Mouse (Mus musculus) adrenal gland, postnatal 14 days (tissue): ENCODE results near the gene Rdh12. TPM values are rescaled to one million over a fixed set of nuclear protein-coding genes. Genes with fewer than 3 reads are reported as not detected.
A peak's percentile ranks its signal among the peaks of the same experiment; 100 is the strongest.
"Not testable (repeated sequence)": the region's sequence is repeated elsewhere in the genome, so short reads cannot be mapped to it uniquely, and the experiment has no call there.

Experiments used
- DNase-seq: peaks from one replicate; pipeline ENCODE4 v3.0.0; 2021; ENCODE audit warnings: mixed read lengths
- long read RNA-seq, 2 experiments: library from polyadenylated mRNA; stranded (forward); transcript quantifications; one replicate each; pipeline ENCODE4 v2.0.0; 2021
- total RNA-seq: library from RNA; stranded (reverse); gene quantifications from 2 replicates; pipeline ENCODE4 v1.2.3, GENCODE M21; 2021

Gene Rdh12
- 0.59 and 1.0 TPM in 2 replicates for total RNA-seq
- long read RNA-seq, experiment 1, partial matches to known transcripts: 0 of 1 reads
- long read RNA-seq, experiment 1, other reads (novel, unspliced or antisense): 1 of 1 reads
- long read RNA-seq, experiment 2, partial matches to known transcripts: 0 of 1 reads
- long read RNA-seq, experiment 2, other reads (novel, unspliced or antisense): 0 of 1 reads

DNA sequence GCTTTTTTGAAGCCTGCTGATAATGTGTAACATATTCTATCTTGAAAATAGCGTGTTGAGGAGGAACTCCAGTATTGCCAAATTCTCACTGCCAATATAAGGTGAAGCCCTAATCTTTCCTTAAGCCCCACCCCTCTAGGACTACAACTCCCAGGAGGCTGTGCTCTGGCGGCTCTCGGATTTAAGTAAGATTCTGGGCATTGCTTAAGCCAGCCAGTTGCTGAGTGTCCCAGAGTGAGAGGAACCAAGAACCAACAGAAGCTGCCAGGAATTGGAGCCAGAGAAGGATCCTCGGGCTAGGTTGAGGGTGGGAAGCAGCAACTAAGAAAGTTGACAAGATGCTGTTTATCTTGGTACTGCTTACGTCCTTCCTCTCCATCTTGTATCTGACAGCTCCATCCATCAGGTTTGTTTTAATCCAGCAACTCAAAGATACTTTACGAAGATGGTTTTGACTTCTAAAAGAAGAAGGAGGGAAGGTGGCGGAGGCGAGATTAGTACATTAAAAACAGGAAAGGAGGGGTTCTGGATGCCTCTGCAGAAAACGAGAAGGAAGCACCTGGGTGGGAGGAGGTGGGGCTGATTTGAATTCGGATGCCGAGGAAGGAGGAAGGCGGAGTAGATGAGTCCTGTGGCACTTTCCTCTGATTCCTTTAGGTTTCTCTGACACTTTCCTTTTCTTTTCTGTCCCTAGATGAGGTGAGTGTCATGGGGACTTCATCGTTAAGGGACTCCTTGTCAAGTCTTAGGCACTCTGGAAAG, at the start of gene Rdh12:
Rdh12 (plus strand) TSS at position 212 of the 762 bp plus-strand sequence.
- DNase-seq: peak; percentile 53

- no peak for DNase-seq
These were observed 45.8 kb upstream of the Rdh12 start for GRCm38 (mm10) chr12:79162876-79163275.

GRCm38 (mm10) chr12:79169173-79169572, 39.5 kb upstream of the Rdh12 start:
- no peak for DNase-seq

- DNase-seq: no peak
These were observed 38.3 kb upstream of the Rdh12 start for GRCm38 (mm10) chr12:79170421-79170820.

DNA sequence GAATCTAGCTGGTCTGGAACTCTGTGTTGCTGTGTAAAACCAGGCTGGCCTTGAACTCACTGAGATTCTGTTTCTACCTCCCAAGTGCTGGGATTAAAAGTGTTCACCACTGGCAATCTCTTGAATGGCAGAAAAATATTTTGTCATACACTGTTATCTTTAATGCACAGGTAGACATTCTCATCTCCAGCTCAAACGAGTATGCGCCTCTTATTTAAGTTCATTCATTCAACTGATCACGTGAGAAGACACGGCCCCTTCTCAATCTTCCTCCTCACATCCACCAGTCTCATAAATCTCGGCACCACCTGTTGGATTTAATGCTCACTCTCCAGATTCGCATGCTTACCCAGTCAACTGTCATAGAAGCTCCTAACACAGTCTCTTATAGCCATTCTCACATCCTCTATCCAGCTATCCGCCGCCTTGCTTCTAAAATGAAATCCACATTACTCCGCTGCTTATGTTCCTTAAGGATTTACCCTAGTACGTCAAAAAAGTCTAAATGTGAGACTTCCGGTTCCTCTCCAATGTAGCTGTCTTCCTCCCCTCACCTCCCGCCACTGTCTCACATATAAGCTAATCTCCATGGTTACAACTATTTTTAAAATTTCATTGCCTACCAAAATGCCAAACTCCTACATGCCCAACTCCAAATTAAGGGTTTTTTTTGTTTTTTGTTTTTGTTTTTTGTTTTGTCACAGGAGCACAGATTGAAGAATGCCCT, 37.3 kb upstream of the Rdh12 start:
- DNase-seq: no peak

GRCm38 (mm10) chr12:79172019-79172941, 36.4 kb upstream of the Rdh12 start, which contains the start of gene Vti1b:
Vti1b (minus strand) TSS chr12:79172667.
- DNase-seq: peak; percentile 94

GRCm38 (mm10) chr12:79173721-79174120, 35.0 kb upstream of the Rdh12 start:
- DNase-seq: no peak

DNA sequence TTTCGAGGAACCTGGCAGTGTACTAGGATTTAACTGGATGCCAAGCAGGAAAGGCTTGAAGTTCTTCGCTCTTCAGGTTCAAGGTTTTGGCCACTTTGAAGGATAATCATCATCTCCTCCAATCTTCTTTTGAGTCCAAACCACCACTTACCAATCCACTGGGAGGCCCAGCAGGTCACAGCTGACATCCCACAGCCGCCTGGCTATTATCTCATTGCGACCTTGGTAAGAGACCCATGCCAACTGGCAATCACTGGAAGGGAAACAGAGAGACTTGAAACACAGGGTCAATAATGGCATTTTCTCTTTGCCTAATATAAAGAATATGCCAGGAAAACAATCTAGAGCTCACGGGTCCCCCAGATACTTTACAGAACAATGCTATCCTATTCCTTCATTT, 32.7 kb upstream of the Rdh12 start:
- DNase-seq: no peak

DNA sequence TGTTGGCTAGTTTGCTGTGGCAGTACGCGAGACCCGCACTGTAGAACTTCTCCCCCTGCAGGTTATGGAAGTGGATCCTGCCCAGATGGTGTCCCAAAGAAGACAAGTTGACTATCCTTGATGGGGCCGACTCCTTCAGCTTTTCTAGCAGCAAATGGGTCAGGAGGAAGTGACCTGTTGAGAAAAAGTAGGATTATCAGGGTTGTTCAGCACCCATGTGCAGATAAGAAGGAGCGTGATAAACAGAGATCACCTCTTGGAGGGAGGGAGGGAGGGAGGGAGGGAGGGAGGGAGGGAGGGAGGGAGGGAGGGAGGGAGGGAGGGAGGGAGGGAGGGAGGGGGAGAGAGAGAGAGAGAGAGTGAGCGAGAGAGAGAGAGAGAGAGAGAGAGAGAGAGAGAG, 23.6 kb upstream of the Rdh12 start:
- not testable (repeated sequence) for DNase-seq

DNA sequence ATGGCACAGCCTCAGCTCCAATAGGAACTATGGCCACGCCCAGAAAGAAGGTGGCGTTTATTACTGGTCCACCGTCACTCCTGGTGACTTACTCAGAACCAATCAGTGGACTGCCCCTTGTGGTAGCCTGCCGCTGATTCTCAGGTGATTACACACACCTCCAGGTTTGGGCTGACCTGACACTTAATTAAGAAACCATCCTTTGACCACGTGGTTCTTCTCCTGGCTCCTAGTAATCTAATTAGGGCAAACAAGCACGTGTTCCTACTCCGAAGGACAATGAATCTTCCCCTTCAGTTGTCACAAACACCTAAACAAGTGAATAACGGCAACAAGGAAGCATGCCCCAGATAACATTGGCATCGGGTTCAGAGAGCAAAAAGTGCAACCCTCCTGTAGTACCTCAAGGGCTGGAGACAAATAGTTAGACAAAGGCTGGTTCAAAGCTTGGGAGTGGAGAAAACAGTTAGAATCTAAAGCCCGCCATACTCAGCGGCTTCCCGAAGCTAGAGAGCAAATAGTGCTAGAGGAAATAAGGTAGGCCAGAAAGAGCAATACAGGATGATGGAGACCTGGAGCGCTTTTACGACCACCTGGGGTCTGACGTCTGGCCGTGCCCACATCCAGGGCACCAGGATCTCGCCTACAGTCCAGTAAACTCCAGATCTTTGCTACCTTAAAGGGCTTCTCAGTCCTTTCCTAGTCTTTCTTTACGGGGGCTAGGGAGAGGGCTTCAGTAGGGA, 17.6 kb upstream of the Rdh12 start:
- DNase-seq: peak; percentile 74

DNA sequence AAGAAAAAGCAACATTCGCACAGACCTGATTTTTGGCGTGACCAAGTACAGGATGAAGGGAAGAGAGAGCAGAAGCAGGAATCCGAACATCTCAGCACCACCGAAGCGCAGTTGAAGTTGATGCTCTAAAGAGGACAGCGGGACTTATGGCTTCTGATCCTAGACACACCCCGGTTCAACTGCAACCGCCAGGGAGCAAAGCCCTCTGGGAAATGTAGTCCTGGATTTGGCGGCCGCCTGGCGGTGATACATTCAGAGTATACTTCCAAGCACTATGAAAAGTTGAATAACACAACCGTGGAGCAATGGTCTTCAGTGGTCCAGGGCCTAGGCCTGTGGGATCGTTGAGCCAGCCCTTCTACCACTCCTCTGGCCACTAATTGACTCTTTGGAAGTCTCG, 17.0 kb upstream of the Rdh12 start:
- DNase-seq: peak; percentile 88

GRCm38 (mm10) chr12:79192193-79192592, 16.5 kb upstream of the Rdh12 start, which contains the start of gene Rdh11:
Rdh11 (minus strand) TSS chr12:79192293.
- DNase-seq: no peak

- peak; percentile 82 for DNase-seq
These were observed 15.3 kb upstream of the Rdh12 start for GRCm38 (mm10) chr12:79193441-79193840.

- no peak for DNase-seq
These were observed 11.6 kb upstream of the Rdh12 start for GRCm38 (mm10) chr12:79197105-79197504.

DNA sequence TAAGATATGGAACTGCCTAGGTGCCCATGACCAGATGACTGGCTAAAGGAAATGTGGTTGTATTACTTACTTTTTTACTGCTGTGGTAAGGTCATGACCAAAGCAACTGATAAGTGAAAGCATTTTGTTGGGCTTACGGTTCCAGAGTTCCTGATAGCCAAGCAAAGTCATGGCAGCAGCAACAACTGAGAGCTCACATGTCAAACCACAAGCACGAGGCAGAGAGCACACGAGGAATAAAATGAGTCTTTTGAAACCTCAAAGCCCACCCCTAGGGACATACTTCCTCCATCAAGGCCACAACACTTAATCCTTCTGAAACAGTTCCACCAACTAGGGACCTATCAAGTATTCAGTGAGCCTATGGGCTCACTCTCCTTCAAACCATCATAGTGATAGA, 6.8 kb upstream of the Rdh12 start:
- DNase-seq: no peak

- no peak for DNase-seq
These were observed 2.7 kb downstream of the Rdh12 start for GRCm38 (mm10) chr12:79211447-79211846.

DNA sequence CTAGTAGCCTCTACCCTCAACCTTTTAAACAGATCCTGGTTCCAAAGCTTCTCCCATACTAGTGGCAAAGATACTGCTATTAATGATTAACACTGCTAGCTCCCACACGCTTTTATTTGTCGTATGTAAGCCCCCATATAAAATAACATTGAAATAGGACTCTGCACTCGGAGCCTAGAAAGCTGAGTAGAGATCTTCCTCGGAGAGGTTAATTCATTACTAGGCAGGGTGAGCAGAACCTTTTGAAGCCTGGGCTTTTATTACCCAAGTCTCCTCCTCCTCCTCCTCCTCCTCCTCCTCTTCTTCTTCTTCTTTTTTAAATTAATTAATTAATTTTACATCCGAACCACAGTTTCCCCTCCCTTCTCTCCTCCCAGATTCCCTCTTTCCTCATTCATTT, 8.8 kb downstream of the Rdh12 start:
- DNase-seq: no peak

- peak; percentile 12 for DNase-seq
These were observed 26.9 kb downstream of the Rdh12 start for GRCm38 (mm10) chr12:79235485-79236080.

DNA sequence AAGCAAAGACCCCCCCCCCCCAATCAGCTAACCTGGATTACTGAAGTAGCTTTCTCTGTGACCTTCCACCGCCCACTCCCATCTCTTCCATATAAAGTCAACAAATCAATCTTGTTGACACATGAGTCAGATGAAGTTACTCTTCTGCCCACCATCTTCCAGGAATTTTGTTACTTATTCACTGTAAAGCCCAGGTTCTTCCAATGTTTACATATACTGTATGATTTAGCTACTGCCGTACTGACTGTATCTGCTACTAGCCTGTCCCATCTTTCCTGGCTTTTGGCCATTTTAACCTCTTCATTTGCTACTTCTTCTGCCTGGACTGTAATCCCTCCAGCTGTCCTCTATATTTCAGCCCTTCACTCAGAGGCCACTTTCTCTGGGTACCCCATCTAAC, 33.3 kb downstream of the Rdh12 start:
- no peak for DNase-seq

DNA sequence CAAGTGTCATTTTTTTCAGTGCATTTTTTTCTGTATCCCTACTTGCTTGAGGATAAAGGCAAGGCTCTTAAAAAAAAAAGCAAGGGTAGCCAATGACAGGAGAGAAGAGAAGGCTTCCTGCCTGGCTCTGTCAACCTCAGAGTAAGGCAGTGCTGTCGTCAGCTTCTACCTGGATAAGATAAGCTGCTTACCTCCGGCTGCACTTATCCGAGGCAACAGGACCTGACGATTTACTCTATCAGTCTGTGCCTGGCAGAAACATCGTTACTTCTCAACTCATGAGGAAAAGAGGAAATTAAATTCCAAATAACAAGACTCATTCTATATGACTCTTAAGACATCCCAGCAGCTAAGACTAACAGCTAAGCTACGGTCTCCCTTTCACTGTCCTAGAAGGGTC, 34.2 kb downstream of the Rdh12 start:
- no peak for DNase-seq

GRCm38 (mm10) chr12:79248110-79248509, 39.4 kb downstream of the Rdh12 start:
- no peak for DNase-seq
